Mouse (Mus musculus) ES-Bruce4 (cell line): ENCODE data around the gene Slc7a7. TPM values are rescaled to one million over a fixed set of nuclear protein-coding genes. Genes with fewer than 3 reads are reported as not detected.

Experiments
- H3K27ac ChIP-seq: 2 replicates; pipeline ENCODE4 v1.5.1; 2012; ENCODE audit warnings: low read length, inconsistent platforms; ENCODE audit not compliant: insufficient read depth
- H3K27me3 ChIP-seq: 2 replicates; pipeline ENCODE4 v1.6.1; 2012; ENCODE audit warnings: mild to moderate bottlenecking, low read length, inconsistent platforms; ENCODE audit not compliant: control insufficient read depth, poor library complexity, insufficient read depth, severe bottlenecking
- H3K36me3 ChIP-seq: 2 replicates; pipeline ENCODE4 v1.6.1; 2012; ENCODE audit warnings: inconsistent platforms, mild to moderate bottlenecking, low read length, moderate library complexity; ENCODE audit not compliant: control insufficient read depth, poor library complexity, insufficient read depth, severe bottlenecking
- H3K4me1 ChIP-seq: one replicate; pipeline ENCODE4 v1.8.1; 2011; ENCODE audit warnings: low read length; ENCODE audit not compliant: control insufficient read depth, insufficient read depth
- H3K4me3 ChIP-seq: 2 replicates; pipeline ENCODE4 v1.5.1; 2011; ENCODE audit warnings: low read depth, mild to moderate bottlenecking, low read length
- H3K9ac ChIP-seq: 2 replicates; pipeline ENCODE4 v1.6.1; 2012; ENCODE audit warnings: low read depth, mild to moderate bottlenecking, inconsistent platforms; ENCODE audit not compliant: poor library complexity, severe bottlenecking
- H3K9me3 ChIP-seq: replicated peaks from 2 replicates; pipeline ENCODE4 v1.6.1; 2012; ENCODE audit warnings: mild to moderate bottlenecking, low read length, inconsistent platforms; ENCODE audit not compliant: control insufficient read depth, poor library complexity, insufficient read depth, severe bottlenecking
- CTCF ChIP-seq: IDR thresholded peaks from one replicate; pipeline ENCODE4 v1.8.1; 2011; ENCODE audit warnings: low read depth, low read length
- EP300 ChIP-seq: IDR thresholded peaks from 2 replicates; pipeline ENCODE4 v1.6.1; 2011; ENCODE audit warnings: low read depth, low read length; ENCODE audit not compliant: insufficient read depth
- POLR2A ChIP-seq: IDR thresholded peaks from one replicate; pipeline ENCODE4 v1.8.1; 2011; ENCODE audit warnings: low read length; ENCODE audit not compliant: insufficient read depth
- polyA plus RNA-seq: library from polyadenylated mRNA; stranded (reverse); fragments of >200 nt; gene quantifications from 2 replicates; pipeline ENCODE4 v1.2.4, GENCODE M21; 2011; ENCODE audit warnings: low read depth; ENCODE audit not compliant: missing spikeins, insufficient read depth, insufficient read length

The Slc7a7 gene
- polyA plus RNA-seq, 1 experiment, result 46.6 TPM

DNA sequence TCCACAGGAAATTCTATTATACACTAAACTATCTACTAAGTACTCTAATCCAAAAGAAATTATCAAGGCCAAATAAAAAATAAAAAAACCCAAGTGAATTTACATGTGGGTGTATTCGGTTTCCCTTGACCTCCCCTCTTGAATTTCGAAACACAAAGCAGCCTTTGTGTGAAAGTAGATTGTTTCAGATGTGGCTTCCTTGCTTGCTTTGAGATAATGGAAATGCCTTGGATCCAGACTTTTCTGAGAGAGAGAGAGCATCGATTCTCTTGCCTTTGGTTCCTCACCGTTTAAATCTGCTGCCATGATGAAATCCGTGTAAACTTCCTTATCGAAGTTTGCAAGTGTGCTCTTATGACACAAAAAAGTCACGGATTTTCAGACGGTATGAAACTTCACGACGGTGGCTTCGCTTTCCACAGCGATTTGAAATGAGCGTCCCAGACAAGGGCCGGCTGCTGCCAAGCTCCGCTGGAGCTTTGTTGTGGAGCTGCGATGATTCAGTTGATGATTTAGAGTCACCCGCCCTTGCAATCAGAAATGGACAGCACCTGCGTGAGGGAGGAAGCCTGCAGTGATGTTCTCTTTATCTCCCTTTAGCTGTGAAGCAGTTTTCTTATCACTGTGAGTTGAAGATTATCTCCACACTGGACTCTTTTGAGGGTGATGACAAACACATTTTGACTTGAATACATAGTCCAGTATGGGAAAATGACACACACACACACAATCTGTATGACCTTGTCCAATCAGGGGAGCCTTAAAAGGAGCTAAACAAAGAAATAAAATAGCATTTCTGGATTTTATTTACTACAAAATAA, 95.8 kb downstream of the Slc7a7 start:
- Histone ChIP-seq H3K27ac (0 out of 2 replicates have a peak overlapping the region, but pooled peaks have one; percentile 20), H3K27me3 (no peaks in the 10 kb centered on the region), H3K36me3 (no peaks in the 10 kb centered on the region), H3K4me3 (no peak overlapping the region), H3K9ac (no peak overlapping the region), H3K4me1 (no peaks in the 10 kb centered on the region), H3K9me3 (no peaks in the 10 kb centered on the region; the same call in 1 of the 2 replicates)
- TF ChIP-seq POLR2A, result no peak
- TF ChIP-seq CTCF, result no peak
- no peak for TF ChIP-seq EP300

Other genes starting within 250 kb of the Slc7a7 start
- gene Dad1, start 163.7 kb downstream of the Slc7a7 start, polyA plus RNA-seq, result 119 and 129 TPM in 2 replicates
- 102 and 109 TPM in 2 replicates for gene Abhd4, start 163.6 kb downstream of the Slc7a7 start, polyA plus RNA-seq
- gene Olfr49, start 132.8 kb downstream of the Slc7a7 start, polyA plus RNA-seq, result not detected in 2 replicates
- gene Oxa1l, start 56.9 kb downstream of the Slc7a7 start, polyA plus RNA-seq, result 86.1 and 96.4 TPM in 2 replicates
- gene Mrpl52, start 9.1 kb upstream of the Slc7a7 start, polyA plus RNA-seq, result 114 and 115 TPM in 2 replicates
- gene Mmp14, start 13.8 kb upstream of the Slc7a7 start, polyA plus RNA-seq, result 50.4 and 60.7 TPM in 2 replicates
- gene Lrp10, start 46.4 kb upstream of the Slc7a7 start, polyA plus RNA-seq, result 22.9 and 25.8 TPM in 2 replicates
- 2.6 and 4.0 TPM in 2 replicates for gene Rem2, start 58.3 kb upstream of the Slc7a7 start, polyA plus RNA-seq
- 165 and 183 TPM in 2 replicates for gene Prmt5, start 99.7 kb upstream of the Slc7a7 start, polyA plus RNA-seq
- gene Haus4, start 136.8 kb upstream of the Slc7a7 start, polyA plus RNA-seq, result 68.6 and 72.3 TPM in 2 replicates
- 112 TPM in 2 replicates for gene Ajuba, start 159.8 kb upstream of the Slc7a7 start, polyA plus RNA-seq
- gene 4931414P19Rik, start 188.2 kb upstream of the Slc7a7 start, polyA plus RNA-seq, result 8.4 and 9.2 TPM in 2 replicates
- 206 and 225 TPM in 2 replicates for gene Psmb5, start 200.2 kb upstream of the Slc7a7 start, polyA plus RNA-seq
- 0.21 and 0.64 TPM in 2 replicates for gene Psmb11, start 203.7 kb upstream of the Slc7a7 start, polyA plus RNA-seq
- gene Gm17606, start 223.2 kb upstream of the Slc7a7 start, polyA plus RNA-seq, result not detected in 2 replicates
- 6.0 and 6.4 TPM in 2 replicates for gene Cdh24, start 223.6 kb upstream of the Slc7a7 start, polyA plus RNA-seq